Mouse (Mus musculus) heart, postnatal 0 days (tissue): ENCODE measurements around the gene Tubgcp6.

ENCODE experiments used
- CTCF ChIP-seq: IDR thresholded peaks from 2 replicates; pipeline ENCODE4 v1.5.1; 2016; ENCODE audit warnings: antibody characterized with exemption, control low read depth, low read depth
- EP300 ChIP-seq: IDR thresholded peaks from 2 replicates; pipeline ENCODE4 v1.6.1; 2016; ENCODE audit warnings: antibody characterized with exemption, low read depth

- TF ChIP-seq CTCF (no peak), EP300 (no peak)
Measured at GRCm38 (mm10) chr15:89063001-89063400, 59.9 kb downstream of the Tubgcp6 start.
